Mouse (Mus musculus) R1 (cell line): ENCODE measurements around the gene Sh3kbp1.

Source experiments
- DNase-seq: peaks from one replicate; pipeline ENCODE4 v3.0.0-alpha.2; 2018; ENCODE audit warnings: low read depth, low spot score

Sh3kbp1 gene

GRCm38 (mm10) chrX:159735513-159736099 is 108.5 kb downstream of the Sh3kbp1 start:
- no peak for DNase-seq

DNA sequence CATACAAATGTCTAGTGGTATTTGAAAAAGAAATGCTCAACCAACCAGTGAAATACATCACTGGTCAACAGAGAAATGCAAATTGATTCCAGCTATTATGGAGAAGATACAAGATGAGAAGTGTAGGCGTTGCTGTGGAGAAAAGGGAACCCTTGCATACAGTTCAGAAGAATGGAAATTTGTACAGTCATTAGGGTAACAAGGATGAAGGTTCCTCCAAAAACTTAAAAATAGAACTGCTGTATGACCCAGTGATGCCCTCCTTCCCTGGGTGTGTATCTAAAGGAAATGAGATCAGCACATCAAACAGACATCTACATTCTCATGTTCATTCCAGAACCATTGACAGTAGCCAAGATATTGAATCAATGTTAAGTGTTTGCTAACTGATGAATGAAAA is 110.3 kb downstream of the Sh3kbp1 start:
- no peak for DNase-seq

DNA sequence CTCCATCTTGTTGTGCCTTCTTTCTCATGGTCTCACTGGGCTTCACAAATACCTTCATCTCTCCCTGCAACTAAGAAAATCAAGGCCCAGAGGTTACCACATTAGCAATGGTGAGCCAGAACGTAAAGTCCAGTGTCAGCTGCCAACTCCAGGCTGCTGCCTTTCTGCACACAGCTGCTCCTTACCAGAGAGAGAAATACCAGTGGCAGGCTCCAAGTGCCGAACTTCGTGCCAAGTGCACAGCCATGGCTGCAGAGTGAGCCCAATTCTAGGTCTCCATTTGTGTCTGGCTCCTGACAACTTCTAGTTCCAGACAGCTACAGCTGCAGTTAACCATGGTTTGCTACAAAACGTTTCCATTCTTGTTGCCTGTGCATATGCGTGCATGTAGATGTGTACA is 117.0 kb downstream of the Sh3kbp1 start:
- DNase-seq, result no peak

- no peak for DNase-seq
Measured at GRCm38 (mm10) chrX:159744620-159745019, 117.5 kb downstream of the Sh3kbp1 start.

GRCm38 (mm10) chrX:159751834-159752233 is 124.8 kb downstream of the Sh3kbp1 start:
- DNase-seq, result peak; percentile 14

- no peak for DNase-seq
Measured at GRCm38 (mm10) chrX:159756261-159756660, 129.2 kb downstream of the Sh3kbp1 start.

DNA sequence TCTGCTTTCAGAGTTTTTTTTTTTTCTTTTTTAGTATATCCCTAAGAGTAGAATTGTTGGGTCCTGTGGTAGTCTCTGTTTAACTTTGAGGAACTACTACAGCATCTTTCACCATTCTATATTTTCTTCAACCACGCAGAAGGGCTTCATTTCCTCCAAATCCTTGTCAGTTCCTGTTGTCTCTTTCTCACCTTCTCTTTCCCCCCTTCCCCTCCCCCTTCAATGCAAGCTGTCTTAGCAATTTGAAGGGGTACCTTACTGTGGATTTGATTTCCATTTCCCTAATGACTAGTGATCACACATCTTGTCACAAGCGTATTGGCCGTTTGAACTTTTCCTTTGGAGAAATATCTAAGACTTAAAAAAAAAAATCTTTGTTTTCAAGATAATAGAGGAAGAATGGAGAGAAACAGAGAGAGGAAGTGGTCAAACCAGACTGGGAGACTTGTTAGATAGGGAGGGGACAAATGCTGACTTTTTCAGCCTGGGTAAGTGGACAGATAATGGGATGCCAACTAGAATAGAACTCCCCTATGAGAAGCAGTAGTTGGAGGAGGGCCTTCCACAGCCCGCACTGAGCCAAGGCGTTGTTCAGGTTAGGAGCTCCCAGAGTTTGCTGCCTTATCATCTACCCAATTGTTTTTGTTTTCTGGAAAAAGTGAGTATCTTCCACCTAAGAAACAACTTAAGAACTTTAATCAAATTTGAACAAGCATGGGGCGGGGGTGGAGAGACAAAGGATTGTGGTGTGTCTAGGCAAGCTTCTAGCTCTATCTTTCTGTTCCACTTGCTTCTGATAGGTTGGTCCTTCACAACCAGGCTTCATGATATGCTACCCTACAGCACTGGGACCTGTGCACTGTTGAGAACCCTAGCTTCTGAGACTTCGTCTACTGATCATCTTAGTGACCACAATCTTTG is 130.1 kb downstream of the Sh3kbp1 start:
- DNase-seq, result no peak

DNA sequence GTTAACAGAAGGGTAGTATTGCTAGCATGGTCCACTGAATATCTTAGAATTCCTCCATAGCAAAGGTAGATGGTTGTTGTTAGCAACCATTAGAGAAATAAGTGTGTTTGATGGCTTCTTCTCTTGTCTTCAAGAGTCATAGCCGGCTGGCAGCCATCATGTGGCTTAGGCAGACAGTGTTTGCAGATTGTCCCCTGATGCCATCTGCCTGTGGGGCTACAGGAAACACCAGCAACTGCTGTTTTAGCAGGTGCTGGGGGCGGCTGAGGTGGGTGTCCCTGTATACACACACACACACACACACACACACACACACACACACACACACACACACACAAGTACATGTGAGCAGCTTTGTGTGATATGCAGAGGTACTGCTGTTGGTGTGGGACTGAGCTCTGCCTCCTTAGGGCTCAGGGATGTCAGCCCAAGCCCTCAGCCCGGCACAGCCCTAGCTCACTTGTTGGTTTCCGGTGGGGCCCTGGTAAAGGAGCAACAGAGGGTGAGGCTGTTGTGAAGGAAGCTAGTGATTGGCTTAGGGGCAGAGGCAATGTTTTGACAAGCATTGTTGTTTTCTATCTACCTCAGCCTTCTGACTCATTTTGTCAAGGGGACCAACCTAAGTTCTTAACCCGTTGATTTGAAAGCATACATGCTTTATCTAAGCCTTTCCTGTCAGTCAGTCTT is 130.9 kb downstream of the Sh3kbp1 start:
- DNase-seq, result no peak

DNA sequence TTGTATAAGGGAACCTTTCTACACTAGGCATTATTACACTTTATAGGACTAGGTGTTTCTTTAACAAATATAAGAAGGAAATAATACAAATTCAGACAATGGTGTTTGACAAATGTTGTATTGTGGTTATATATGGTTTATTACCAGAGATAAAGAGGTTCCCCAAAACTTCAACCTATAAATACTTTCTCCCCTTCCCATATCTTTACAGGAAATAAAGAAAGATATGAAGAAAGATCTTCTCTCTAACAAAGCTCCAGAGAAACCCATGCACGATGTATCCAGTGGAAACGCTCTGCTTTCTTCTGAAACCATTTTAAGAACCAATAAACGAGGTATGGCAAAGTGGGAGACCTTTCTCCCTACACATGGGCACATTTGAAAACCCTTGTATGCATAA is 136.7 kb downstream of the Sh3kbp1 start:
- DNase-seq, result no peak

- DNase-seq, result no peak
Measured at GRCm38 (mm10) chrX:159765850-159766249, 138.8 kb downstream of the Sh3kbp1 start.

GRCm38 (mm10) chrX:159769005-159769404 is 141.9 kb downstream of the Sh3kbp1 start:
- no peak for DNase-seq

GRCm38 (mm10) chrX:159769773-159770172 is 142.7 kb downstream of the Sh3kbp1 start:
- no peak for DNase-seq

DNA sequence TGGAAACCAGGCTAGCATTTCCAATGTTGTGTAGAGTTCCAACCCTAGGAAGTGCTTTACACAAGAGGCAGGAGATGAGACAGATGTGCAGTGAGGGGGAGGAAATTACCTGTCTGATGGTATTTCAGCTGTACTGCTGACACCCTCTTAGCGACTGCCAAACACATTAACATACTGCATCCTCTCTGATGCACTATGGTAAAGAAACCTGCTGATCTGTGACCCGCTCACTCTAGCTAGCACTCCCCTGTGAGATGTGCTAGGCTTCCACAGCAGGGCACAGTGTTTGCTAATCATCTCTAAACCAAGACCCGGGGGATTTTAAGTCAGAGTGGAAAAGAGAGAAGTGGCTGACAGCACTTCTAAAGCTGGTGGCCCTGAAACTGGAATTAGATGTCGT is 145.1 kb downstream of the Sh3kbp1 start:
- DNase-seq, result no peak

DNA sequence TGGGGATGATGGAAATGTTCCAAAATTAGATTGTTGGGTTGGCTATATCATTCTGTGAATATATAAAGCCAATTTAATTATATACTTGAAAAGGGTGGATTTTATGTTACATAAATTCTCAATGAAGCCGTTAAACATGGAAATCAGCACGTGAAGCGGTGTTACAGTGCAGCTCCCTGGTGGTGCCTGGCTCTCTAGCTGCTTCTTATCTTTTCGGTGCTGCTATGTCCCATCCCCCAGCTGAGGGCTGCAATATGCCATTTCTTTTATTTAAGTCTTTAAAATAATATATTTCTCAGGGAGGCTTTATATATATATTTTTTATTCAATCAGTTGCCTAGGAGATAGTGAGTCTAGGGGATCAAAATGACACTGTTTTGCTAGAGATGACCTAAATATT is 148.0 kb downstream of the Sh3kbp1 start:
- no peak for DNase-seq

DNA sequence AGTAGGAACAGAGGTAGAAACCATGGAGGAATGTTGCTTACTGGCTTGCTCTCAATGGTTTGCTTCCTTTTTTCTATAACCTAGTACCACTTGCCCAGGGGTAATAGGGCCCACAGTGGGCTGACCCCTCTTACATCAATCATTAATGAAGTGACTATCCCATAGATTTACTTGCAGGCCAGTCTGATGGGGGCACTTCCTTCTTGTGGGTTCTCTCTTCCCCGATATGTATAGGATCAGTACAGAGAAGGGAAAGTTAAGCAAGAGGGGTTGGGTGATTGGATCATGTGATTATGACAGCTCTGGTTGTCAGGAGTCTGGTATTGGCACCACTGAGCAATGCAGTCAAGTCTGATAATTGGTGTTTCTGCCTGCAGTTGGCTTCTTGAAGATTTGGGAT is 151.7 kb downstream of the Sh3kbp1 start:
- no peak for DNase-seq

- DNase-seq, result no peak
Measured at GRCm38 (mm10) chrX:159790516-159790915, 163.4 kb downstream of the Sh3kbp1 start.

- no peak for DNase-seq
Measured at GRCm38 (mm10) chrX:159795603-159796002, 168.5 kb downstream of the Sh3kbp1 start.

- DNase-seq, result no peak
Measured at GRCm38 (mm10) chrX:159804371-159804770, 177.3 kb downstream of the Sh3kbp1 start.

DNA sequence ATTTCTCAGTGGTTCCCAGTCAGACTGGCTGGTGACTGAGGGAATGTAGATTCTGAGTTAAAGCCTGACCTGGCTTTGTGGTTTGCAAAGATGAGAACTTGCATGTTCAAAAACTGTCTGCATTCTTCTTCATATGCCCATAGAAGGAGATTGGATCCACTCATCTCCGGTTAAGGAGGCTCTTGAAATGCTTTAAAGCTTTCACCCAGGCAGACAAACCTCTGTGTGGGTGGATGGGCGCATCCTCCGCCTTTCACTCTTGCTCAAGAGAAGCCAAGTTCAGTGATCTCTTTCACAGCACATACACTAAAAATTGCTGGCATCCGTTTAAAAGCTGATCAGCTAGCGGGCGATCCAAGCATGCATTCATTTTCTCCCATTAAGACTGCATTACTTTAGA is 182.4 kb downstream of the Sh3kbp1 start:
- no peak for DNase-seq

DNA sequence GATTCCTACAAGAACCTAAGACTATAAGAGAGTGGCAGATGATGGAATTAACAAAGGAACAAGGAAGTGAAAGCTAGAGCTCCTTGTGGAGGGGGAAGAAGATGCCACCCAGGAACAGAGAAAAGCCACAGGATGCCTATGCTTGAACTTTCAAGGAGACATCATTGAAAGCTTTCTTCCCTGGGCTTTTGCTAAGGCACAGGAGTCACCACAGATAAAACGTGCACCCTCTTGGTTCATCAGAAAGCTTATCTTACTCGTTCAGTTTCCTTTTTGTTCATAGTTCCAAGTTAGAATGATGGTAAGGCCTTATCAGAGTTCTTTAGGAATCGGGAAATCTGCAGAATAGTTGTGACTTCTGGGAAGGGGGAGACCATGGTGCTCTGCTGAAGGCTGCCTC is 183.4 kb downstream of the Sh3kbp1 start:
- DNase-seq, result no peak

DNA sequence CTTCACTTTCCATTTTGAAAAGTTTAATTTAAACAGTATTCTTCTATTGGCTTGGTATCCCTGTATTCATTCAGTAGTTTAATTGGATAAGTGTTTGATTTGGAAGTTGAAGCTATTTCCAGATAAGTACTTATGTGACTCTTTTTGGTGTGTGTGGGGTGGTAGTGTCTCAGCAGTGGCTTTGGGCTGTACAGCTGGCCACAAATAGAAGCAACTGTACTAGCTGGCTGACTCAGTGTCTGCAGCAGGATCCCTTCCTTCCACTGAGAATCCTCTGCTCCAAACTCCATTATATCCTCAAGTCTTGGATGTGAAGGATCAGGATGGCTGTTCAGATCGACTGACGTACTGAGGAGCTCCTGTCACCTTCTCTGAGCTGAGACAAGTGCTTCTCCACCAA is 190.4 kb downstream of the Sh3kbp1 start:
- DNase-seq, result no peak

- no peak for DNase-seq
Measured at GRCm38 (mm10) chrX:159828135-159828534, 201.1 kb downstream of the Sh3kbp1 start.
